Mouse (Mus musculus): ENCODE results near the gene Arhgap28. TPM values are rescaled to one million over a fixed set of nuclear protein-coding genes. Genes with fewer than 3 reads are reported as not detected.

Arhgap28 gene
- 1 to 10 TPM; 1.4 to 1.8 TPM for total RNA-seq (2021)
- long read RNA-seq, experiment 1, result 0 reads
- long read RNA-seq, experiment 2, result 0 reads

GRCm38 (mm10) chr17:68003741-68004560, at the start of gene Arhgap28:
Gene Arhgap28 (minus strand): TSS chr17:68004120.
- DNase-seq, result peak; percentile 90 to 95

GRCm38 (mm10) chr17:68046341-68046675, 42.4 kb upstream of the Arhgap28 start:
- DNase-seq, result no peak

- peak; percentile 7 to 15 for DNase-seq
Observed at GRCm38 (mm10) chr17:68045655-68046340, 41.9 kb upstream of the Arhgap28 start.

- no peak for DNase-seq
Observed at GRCm38 (mm10) chr17:68042377-68042776, 38.5 kb upstream of the Arhgap28 start.

- no peak for DNase-seq
Observed at GRCm38 (mm10) chr17:68037011-68037410, 33.1 kb upstream of the Arhgap28 start.

GRCm38 (mm10) chr17:68029495-68029894, 25.6 kb upstream of the Arhgap28 start:
- DNase-seq, result no peak

- no peak for DNase-seq
Observed at GRCm38 (mm10) chr17:68028519-68028918, 24.6 kb upstream of the Arhgap28 start.

- no peak for DNase-seq
Observed at GRCm38 (mm10) chr17:68024327-68024726, 20.4 kb upstream of the Arhgap28 start.

GRCm38 (mm10) chr17:68019466-68020065, 15.6 kb upstream of the Arhgap28 start:
- no peak for DNase-seq

- DNase-seq, result no peak
Observed at GRCm38 (mm10) chr17:68017095-68017494, 13.2 kb upstream of the Arhgap28 start.

- no peak for DNase-seq
Observed at GRCm38 (mm10) chr17:68011606-68012005, 7.7 kb upstream of the Arhgap28 start.

GRCm38 (mm10) chr17:68010041-68010440, 6.1 kb upstream of the Arhgap28 start:
- no peak for DNase-seq

- no peak for DNase-seq
Observed at GRCm38 (mm10) chr17:68004581-68005330, 836 bp upstream of the Arhgap28 start.

GRCm38 (mm10) chr17:68002608-68003595, 1.0 kb downstream of the Arhgap28 start:
- peak in 1 of 2 experiments; percentile 20 for DNase-seq

GRCm38 (mm10) chr17:67999801-68000200, 4.1 kb downstream of the Arhgap28 start:
- DNase-seq, result no peak

- DNase-seq, result no peak
Observed at GRCm38 (mm10) chr17:67996769-67997155, 7.2 kb downstream of the Arhgap28 start.

GRCm38 (mm10) chr17:67996097-67996768, 7.7 kb downstream of the Arhgap28 start:
- DNase-seq, result peak; percentile 30 to 55

- no peak for DNase-seq
Observed at GRCm38 (mm10) chr17:67995277-67995819, 8.6 kb downstream of the Arhgap28 start.

GRCm38 (mm10) chr17:67994861-67995260, 9.1 kb downstream of the Arhgap28 start:
- no peak for DNase-seq

All from heart, adult 18-20 months (tissue).